Mouse (Mus musculus): Measurements from ENCODE around the gene Ctnnd2. TPM values are rescaled to one million over a fixed set of nuclear protein-coding genes. Genes with fewer than 3 reads are reported as not detected.

The Ctnnd2 gene
- polyA plus RNA-seq, 1 experiment from 2014 or later: 46.6 TPM

- Histone ChIP-seq H3K9ac (ENCODE audit: low read length) (no peak overlapping the region), H3K9me3 (ENCODE audit: control insufficient read depth, low read length) (no peaks in the 10 kb centered on the region), H3K27me3 (ENCODE audit: control insufficient read depth, insufficient read depth, low read length) (peaks cover 5% of the 10 kb centered on the region), H3K4me3 (ENCODE audit: low read depth, low read length) (no peak overlapping the region), H3K27ac (ENCODE audit: low read depth, low read length) (no peak overlapping the region), H3K4me1 (replicated peaks; ENCODE audit: control insufficient read depth, insufficient read depth, low read length) (no peaks in the 10 kb centered on the region), H3K36me3 (ENCODE audit: control insufficient read depth, insufficient read depth, low read length) (no peaks in the 10 kb centered on the region), H3K4me2 (ENCODE audit: low read depth, low read length, severe bottlenecking) (no peak overlapping the region)
- DNase-seq (ENCODE audit: low spot score) (no peak), ATAC-seq (replicated peaks; ENCODE audit: low FRiP score) (no peak)
- WGBS: 12% methylated on average over 1 of the region's 1 CpGs
These were observed 473.3 kb downstream of the Ctnnd2 start for GRCm38 (mm10) chr15:30645688-30646087.

GRCm38 (mm10) chr15:30646501-30647431 lies 474.4 kb downstream of the Ctnnd2 start:
- Histone ChIP-seq H3K27me3 (ENCODE audit: control insufficient read depth, insufficient read depth, low read length) (peaks cover 5% of the 10 kb centered on the region), H3K4me2 (ENCODE audit: low read depth, low read length, severe bottlenecking) (peak overlapping the region; percentile 100), H3K27ac (ENCODE audit: low read depth, low read length) (no peak overlapping the region), H3K36me3 (ENCODE audit: control insufficient read depth, insufficient read depth, low read length) (no peaks in the 10 kb centered on the region), H3K4me1 (replicated peaks; ENCODE audit: control insufficient read depth, insufficient read depth, low read length) (no peaks in the 10 kb centered on the region), H3K9ac (ENCODE audit: low read length) (peak overlapping the region; percentile 69), H3K9me3 (ENCODE audit: control insufficient read depth, low read length) (no peaks in the 10 kb centered on the region), H3K4me3 (ENCODE audit: low read depth, low read length) (peak overlapping the region; percentile 51)
- peak; percentile 65 for DNase-seq (ENCODE audit: low spot score)
- WGBS: 2% methylated on average over 69 of the region's 94 CpGs
- ATAC-seq (replicated peaks; ENCODE audit: low FRiP score): peak; percentile 60

GRCm38 (mm10) chr15:30647679-30648311 lies 475.4 kb downstream of the Ctnnd2 start:
- no peak overlapping the region for H3K4me2 ChIP-seq (ENCODE audit: low read depth, low read length, severe bottlenecking)
- no peak for ATAC-seq (replicated peaks; ENCODE audit: low FRiP score)
- 47% methylated on average over 7 of the region's 7 CpGs for WGBS

GRCm38 (mm10) chr15:30649964-30650363 lies 477.6 kb downstream of the Ctnnd2 start:
- Histone ChIP-seq H3K27ac (ENCODE audit: low read depth, low read length) (no peak overlapping the region), H3K36me3 (ENCODE audit: control insufficient read depth, insufficient read depth, low read length) (no peaks in the 10 kb centered on the region), H3K9ac (ENCODE audit: low read length) (no peak overlapping the region), H3K9me3 (ENCODE audit: control insufficient read depth, low read length) (no peaks in the 10 kb centered on the region), H3K4me1 (replicated peaks; ENCODE audit: control insufficient read depth, insufficient read depth, low read length) (no peaks in the 10 kb centered on the region), H3K27me3 (ENCODE audit: control insufficient read depth, insufficient read depth, low read length) (peaks cover 5% of the 10 kb centered on the region), H3K4me3 (ENCODE audit: low read depth, low read length) (no peak overlapping the region), H3K4me2 (ENCODE audit: low read depth, low read length, severe bottlenecking) (no peak overlapping the region)
- 47% methylated on average over 6 of the region's 6 CpGs for WGBS
- no peak for DNase-seq (ENCODE audit: low spot score)
- ATAC-seq (replicated peaks; ENCODE audit: low FRiP score): no peak

More at GRCm38 (mm10) chr15:30647679-30648311, 475.4 kb downstream of the Ctnnd2 start:
- no peak overlapping the region for H3K9ac ChIP-seq (ENCODE audit: low read length)
- H3K27ac ChIP-seq (ENCODE audit: low read depth, low read length): no peak overlapping the region
- H3K4me1 ChIP-seq (replicated peaks; ENCODE audit: control insufficient read depth, insufficient read depth, low read length): no peaks in the 10 kb centered on the region
- peaks cover 5% of the 10 kb centered on the region for H3K27me3 ChIP-seq (ENCODE audit: control insufficient read depth, insufficient read depth, low read length)
- H3K36me3 ChIP-seq (ENCODE audit: control insufficient read depth, insufficient read depth, low read length): no peaks in the 10 kb centered on the region
- H3K9me3 ChIP-seq (ENCODE audit: control insufficient read depth, low read length): no peaks in the 10 kb centered on the region
- no peak for DNase-seq (ENCODE audit: low spot score)
- no peak overlapping the region for H3K4me3 ChIP-seq (ENCODE audit: low read depth, low read length)

GRCm38 (mm10) chr15:30655433-30655832 lies 483.0 kb downstream of the Ctnnd2 start:
- WGBS: 79% methylated on average over 9 of the region's 9 CpGs
- H3K4me1 ChIP-seq (replicated peaks; ENCODE audit: control insufficient read depth, insufficient read depth, low read length): no peaks in the 10 kb centered on the region
- H3K27ac ChIP-seq (ENCODE audit: low read depth, low read length): no peak overlapping the region
- H3K4me2 ChIP-seq (ENCODE audit: low read depth, low read length, severe bottlenecking): no peak overlapping the region
- H3K27me3 ChIP-seq (ENCODE audit: control insufficient read depth, insufficient read depth, low read length): no peaks in the 10 kb centered on the region
- no peak for ATAC-seq (replicated peaks; ENCODE audit: low FRiP score)
- DNase-seq (ENCODE audit: low spot score): no peak
- no peaks in the 10 kb centered on the region for H3K9me3 ChIP-seq (ENCODE audit: control insufficient read depth, low read length)
- H3K36me3 ChIP-seq (ENCODE audit: control insufficient read depth, insufficient read depth, low read length): no peaks in the 10 kb centered on the region
- no peak overlapping the region for H3K9ac ChIP-seq (ENCODE audit: low read length)
- H3K4me3 ChIP-seq (ENCODE audit: low read depth, low read length): no peak overlapping the region

- DNase-seq (ENCODE audit: low spot score): no peak
- no peak overlapping the region for H3K4me2 ChIP-seq (ENCODE audit: low read depth, low read length, severe bottlenecking)
- no peaks in the 10 kb centered on the region for H3K4me1 ChIP-seq (replicated peaks; ENCODE audit: control insufficient read depth, insufficient read depth, low read length)
- WGBS: 90% methylated on average over 3 of the region's 3 CpGs
- no peak overlapping the region for H3K9ac ChIP-seq (ENCODE audit: low read length)
- H3K27ac ChIP-seq (ENCODE audit: low read depth, low read length): no peak overlapping the region
- no peaks in the 10 kb centered on the region for H3K36me3 ChIP-seq (ENCODE audit: control insufficient read depth, insufficient read depth, low read length)
- no peak overlapping the region for H3K4me3 ChIP-seq (ENCODE audit: low read depth, low read length)
- H3K9me3 ChIP-seq (ENCODE audit: control insufficient read depth, low read length): no peaks in the 10 kb centered on the region
- H3K27me3 ChIP-seq (ENCODE audit: control insufficient read depth, insufficient read depth, low read length): no peaks in the 10 kb centered on the region
- ATAC-seq (replicated peaks; ENCODE audit: low FRiP score): no peak
These were observed 485.2 kb downstream of the Ctnnd2 start for GRCm38 (mm10) chr15:30657588-30657987.

- DNase-seq (ENCODE audit: low spot score) (no peak), ATAC-seq (replicated peaks; ENCODE audit: low FRiP score) (no peak)
- Histone ChIP-seq H3K9me3 (ENCODE audit: control insufficient read depth, low read length) (no peaks in the 10 kb centered on the region), H3K9ac (ENCODE audit: low read length) (no peak overlapping the region), H3K4me3 (ENCODE audit: low read depth, low read length) (no peak overlapping the region), H3K4me1 (replicated peaks; ENCODE audit: control insufficient read depth, insufficient read depth, low read length) (no peaks in the 10 kb centered on the region), H3K27me3 (ENCODE audit: control insufficient read depth, insufficient read depth, low read length) (no peaks in the 10 kb centered on the region), H3K36me3 (ENCODE audit: control insufficient read depth, insufficient read depth, low read length) (no peaks in the 10 kb centered on the region), H3K27ac (ENCODE audit: low read depth, low read length) (no peak overlapping the region), H3K4me2 (ENCODE audit: low read depth, low read length, severe bottlenecking) (no peak overlapping the region)
- WGBS: 89% methylated on average over 8 of the region's 8 CpGs
These were observed 488.3 kb downstream of the Ctnnd2 start for GRCm38 (mm10) chr15:30660539-30661149.

- H3K4me1 ChIP-seq (replicated peaks; ENCODE audit: control insufficient read depth, insufficient read depth, low read length): no peaks in the 10 kb centered on the region
- no peak overlapping the region for H3K4me2 ChIP-seq (ENCODE audit: low read depth, low read length, severe bottlenecking)
- no peaks in the 10 kb centered on the region for H3K27me3 ChIP-seq (ENCODE audit: control insufficient read depth, insufficient read depth, low read length)
- ATAC-seq (replicated peaks; ENCODE audit: low FRiP score): no peak
- no peak overlapping the region for H3K9ac ChIP-seq (ENCODE audit: low read length)
- H3K4me3 ChIP-seq (ENCODE audit: low read depth, low read length): no peak overlapping the region
- H3K9me3 ChIP-seq (ENCODE audit: control insufficient read depth, low read length): no peaks in the 10 kb centered on the region
- no peak for DNase-seq (ENCODE audit: low spot score)
- WGBS: 44% methylated on average over 6 of the region's 6 CpGs
- no peak overlapping the region for H3K27ac ChIP-seq (ENCODE audit: low read depth, low read length)
- H3K36me3 ChIP-seq (ENCODE audit: control insufficient read depth, insufficient read depth, low read length): no peaks in the 10 kb centered on the region
These were observed 489.5 kb downstream of the Ctnnd2 start for GRCm38 (mm10) chr15:30661689-30662422.
